12 mouse cellular contexts compared by ENCODE assay signal in the genomic region with DNA sequence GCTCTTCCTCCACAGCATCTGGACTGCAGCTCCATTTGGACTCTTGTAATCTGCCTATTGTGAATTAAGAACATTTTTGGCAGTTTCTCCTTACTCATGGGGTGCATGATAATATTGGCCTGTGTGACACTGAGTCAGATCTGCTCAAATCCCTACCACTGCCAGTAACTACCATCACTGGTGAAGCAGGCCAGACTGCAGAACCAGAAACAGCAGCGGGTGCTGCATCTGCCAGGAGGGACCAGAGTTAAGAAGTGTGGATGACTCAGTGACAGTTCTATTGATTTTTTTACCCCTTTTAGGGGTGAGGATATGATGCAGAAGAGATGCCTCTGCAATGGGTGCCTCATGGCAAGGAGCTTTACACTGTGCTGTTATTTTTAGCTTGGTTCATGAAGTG.
DNase-seq lines count a peak whose midpoint lies in the region; ATAC-seq and TF ChIP-seq lines count a peak whose summit lies in the region.
"Had no signal": no experiment of that assay in that cellular context is flagged by ENCODE, and none has a peak within 500 bp of the region (broad histone marks: within the 10 kb centered on the region; RNA-seq: fewer than 3 reads in every experiment).

No protein-coding gene starts in this region.

- H3K27ac ChIP-seq in midbrain, embryonic 12.5 days (replicated peaks), result no peak overlapping the region
- H3K27ac ChIP-seq in midbrain, postnatal 0 days (ENCODE audit: low read depth, low read length), result no peak overlapping the region
- H3K27ac ChIP-seq: embryonic facial prominence, embryonic 12.5 days; hindbrain, embryonic 13.5 days had no signal

- H3K4me1 ChIP-seq in midbrain, embryonic 12.5 days, result peaks cover 18% of the 10 kb centered on the region
- H3K4me1 ChIP-seq in midbrain, postnatal 0 days (ENCODE audit: insufficient read depth, low read length), result no peaks in the 10 kb centered on the region
- H3K4me1 ChIP-seq: hindbrain, embryonic 13.5 days had no signal

- no peak for TF ChIP-seq CTCF in midbrain, postnatal 0 days (IDR thresholded peaks at IDR 0.05)

- WGBS in midbrain, embryonic 12.5 days, result 25% methylated on average over 1 of the region's 1 CpGs
- WGBS in midbrain, postnatal 0 days, result 34% methylated on average over 1 of the region's 1 CpGs

- ATAC-seq in midbrain, embryonic 12.5 days (ENCODE audit: low FRiP score, low read depth), result peak; percentile 24; the same call in 1 of the 2 replicates
- ATAC-seq in midbrain, postnatal 0 days (ENCODE audit: low FRiP score), result no peak
- ATAC-seq in monocyte, adult 5-6 weeks (replicated peaks; ENCODE audit: insufficient number of reproducible peaks, low FRiP score, low TSS enrichment, poor library complexity, severe bottlenecking), result no peak

- no peak overlapping the region for H3K4me2 ChIP-seq in midbrain, embryonic 12.5 days (replicated peaks)
- no peak overlapping the region for H3K4me2 ChIP-seq in midbrain, postnatal 0 days (ENCODE audit: low read depth, low read length, poor library complexity, severe bottlenecking)
- H3K4me2 ChIP-seq: embryonic facial prominence, embryonic 12.5 days; hindbrain, embryonic 13.5 days had no signal

- H3K4me3 ChIP-seq in midbrain, embryonic 12.5 days, result no peak overlapping the region
- no peak overlapping the region for H3K4me3 ChIP-seq in midbrain, postnatal 0 days (ENCODE audit: low read depth, low read length)
- H3K4me3 ChIP-seq: embryonic facial prominence, embryonic 12.5 days; hindbrain, embryonic 13.5 days had no signal

- DNase-seq in cerebellum, postnatal 10 days, result peak; percentile 35 to 52
- DNase-seq in cerebellum, adult 9-10 months, result no peak
- DNase-seq in midbrain, postnatal 0 days (ENCODE audit: low spot score), result no peak
- peak; percentile 61 for DNase-seq in layer of hippocampus, adult 9-10 months (ENCODE audit: low spot score)
- peak; percentile 31 for DNase-seq in right cerebral cortex, postnatal 25 days
- DNase-seq in B cell, adult 2 months, result no peak
- DNase-seq: gastrocnemius, postnatal 10 days; lung, postnatal 36 days had no signal

- no peak overlapping the region for H3K9ac ChIP-seq in midbrain, embryonic 12.5 days (replicated peaks)
- H3K9ac ChIP-seq in midbrain, postnatal 0 days (replicated peaks; ENCODE audit: low read length, poor library complexity, severe bottlenecking), result no peak overlapping the region
- H3K9ac ChIP-seq: embryonic facial prominence, embryonic 12.5 days; hindbrain, embryonic 13.5 days had no signal

- H3K9me3 ChIP-seq in midbrain, embryonic 12.5 days, result no peaks in the 10 kb centered on the region
- no peaks in the 10 kb centered on the region for H3K9me3 ChIP-seq in midbrain, postnatal 0 days (ENCODE audit: low read length)
- H3K9me3 ChIP-seq: embryonic facial prominence, embryonic 12.5 days; hindbrain, embryonic 13.5 days had no signal

- H3K36me3 ChIP-seq in midbrain, embryonic 12.5 days, result no peaks in the 10 kb centered on the region
- no peaks in the 10 kb centered on the region for H3K36me3 ChIP-seq in midbrain, postnatal 0 days (ENCODE audit: insufficient read depth, low read length)
- H3K36me3 ChIP-seq: embryonic facial prominence, embryonic 12.5 days; hindbrain, embryonic 13.5 days had no signal

- H3K27me3 ChIP-seq in midbrain, embryonic 12.5 days, result peaks cover 9% of the 10 kb centered on the region; the same call in 1 of the 2 replicates
- no peaks in the 10 kb centered on the region for H3K27me3 ChIP-seq in midbrain, postnatal 0 days (ENCODE audit: insufficient read depth, low read length)
- H3K27me3 ChIP-seq: embryonic facial prominence, embryonic 12.5 days; hindbrain, embryonic 13.5 days had no signal

Comparison
In these comparisons a context has a peak if more than half of its experiments do, and no peak if none do; other contexts are left out.
1. DNase-seq: peak in cerebellum, postnatal 10 days (2 of 2), layer of hippocampus, adult 9-10 months (single experiment) and right cerebral cortex, postnatal 25 days (single experiment); none in cerebellum, adult 9-10 months (single experiment), midbrain, postnatal 0 days (single experiment) and B cell, adult 2 months (0 of 2).